Mouse (Mus musculus): Measurements from ENCODE around the gene Zhx3. TPM values are rescaled to one million over a fixed set of nuclear protein-coding genes. Genes with fewer than 3 reads are reported as not detected.

The Zhx3 gene
- polyA plus RNA-seq, 1 experiment from 2014 or later: 14.6 TPM

- no peaks in the 10 kb centered on the region for H3K27me3 ChIP-seq
- ATAC-seq: no peak
- in situ Hi-C loops (cut with MboI; ENCODE audit: low pct_unique_long_range_greater_than_20kb): no loop called here
- CTCF ChIA-PET: interaction anchor here (0.8 to 1.4 kb wide), 3 partner anchors 11 to 161 kb away, joined by 3 to 4 read pairs (median 3); no protein-coding TSS in a partner anchor
- no peak for DNase-seq (ENCODE audit: low read depth, low spot score)
- POLR2A ChIA-PET: no interaction called here
- no peak for TF ChIP-seq CTCF (IDR thresholded peaks at IDR 0.05)
These were observed 148.3 kb downstream of the Zhx3 start for GRCm38 (mm10) chr2:160724536-160724935.

- ATAC-seq (no peak), DNase-seq (ENCODE audit: low read depth, low spot score) (no peak)
- ChIA-PET POLR2A (interaction anchor here (0.7 kb wide), 1 partner anchor 13 kb away, joined by 5 read pairs; no protein-coding TSS in a partner anchor), CTCF (interaction anchor here (0.7 to 1.4 kb wide), 6 partner anchors 10 to 179 kb away, joined by 3 to 4 read pairs (median 3); no protein-coding TSS in a partner anchor)
- no peak for TF ChIP-seq CTCF (IDR thresholded peaks at IDR 0.05)
- H3K27me3 ChIP-seq: no peaks in the 10 kb centered on the region
- in situ Hi-C loops (cut with MboI; ENCODE audit: low pct_unique_long_range_greater_than_20kb): no loop called here
These were observed 149.0 kb downstream of the Zhx3 start for GRCm38 (mm10) chr2:160723613-160724375.

GRCm38 (mm10) chr2:160722714-160723113 lies 150.1 kb downstream of the Zhx3 start:
- in situ Hi-C loops (cut with MboI; ENCODE audit: low pct_unique_long_range_greater_than_20kb): no loop called here
- CTCF ChIA-PET: interaction anchor here (0.7 to 1.1 kb wide), 3 partner anchors 27 to 180 kb away, joined by 3 read pairs; no protein-coding TSS in a partner anchor
- DNase-seq (ENCODE audit: low read depth, low spot score) (no peak), ATAC-seq (no peak)
- no peak for TF ChIP-seq CTCF (IDR thresholded peaks at IDR 0.05)
- POLR2A ChIA-PET: no interaction called here
- no peaks in the 10 kb centered on the region for H3K27me3 ChIP-seq

DNA sequence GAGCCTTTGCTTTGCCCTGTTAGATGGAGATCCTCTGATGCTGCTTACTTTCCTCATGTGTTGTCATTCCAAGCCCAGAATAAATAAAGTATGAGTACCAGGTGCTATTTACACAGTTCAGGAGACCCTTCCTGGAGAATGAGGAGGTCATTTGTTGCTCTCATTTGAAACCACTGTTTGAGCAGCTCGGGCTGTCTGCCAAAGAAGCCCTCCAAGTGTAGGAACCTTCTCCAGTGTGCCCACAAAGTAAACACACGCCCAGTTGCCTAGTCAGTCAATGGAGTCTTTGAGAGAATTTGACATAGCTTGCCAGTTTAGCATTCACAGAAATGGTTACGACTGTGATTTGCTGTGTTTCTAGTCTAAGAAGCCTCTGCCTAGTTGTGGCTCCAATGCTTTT lies 154.0 kb downstream of the Zhx3 start:
- no peaks in the 10 kb centered on the region for H3K27me3 ChIP-seq
- TF ChIP-seq CTCF (IDR thresholded peaks at IDR 0.05): no peak
- POLR2A ChIA-PET: no interaction called here
- DNase-seq (ENCODE audit: low read depth, low spot score) (no peak), ATAC-seq (no peak)
- in situ Hi-C loops (cut with MboI; ENCODE audit: low pct_unique_long_range_greater_than_20kb): loop anchor here (5.0 kb wide), 1 partner anchor 168 kb away; no protein-coding TSS in a partner anchor
- CTCF ChIA-PET: interaction anchor here (1.4 kb wide), 2 partner anchors 11 to 169 kb away, joined by 3 to 4 read pairs; no protein-coding TSS in a partner anchor

- no peak for DNase-seq (ENCODE audit: low read depth, low spot score)
- TF ChIP-seq CTCF (IDR thresholded peaks at IDR 0.05): peak; percentile 81
- ATAC-seq: no peak
- CTCF ChIA-PET: interaction anchor here (1.0 to 1.7 kb wide), 4 partner anchors 9 to 168 kb away, joined by 3 to 10 read pairs (median 6); no protein-coding TSS in a partner anchor
- POLR2A ChIA-PET: no interaction called here
- H3K27me3 ChIP-seq: no peaks in the 10 kb centered on the region
- in situ Hi-C loops (cut with MboI; ENCODE audit: low pct_unique_long_range_greater_than_20kb): loop anchor here (5.0 kb wide), 1 partner anchor 170 kb away; no protein-coding TSS in a partner anchor
These were observed 155.5 kb downstream of the Zhx3 start for GRCm38 (mm10) chr2:160717269-160717668.

DNA sequence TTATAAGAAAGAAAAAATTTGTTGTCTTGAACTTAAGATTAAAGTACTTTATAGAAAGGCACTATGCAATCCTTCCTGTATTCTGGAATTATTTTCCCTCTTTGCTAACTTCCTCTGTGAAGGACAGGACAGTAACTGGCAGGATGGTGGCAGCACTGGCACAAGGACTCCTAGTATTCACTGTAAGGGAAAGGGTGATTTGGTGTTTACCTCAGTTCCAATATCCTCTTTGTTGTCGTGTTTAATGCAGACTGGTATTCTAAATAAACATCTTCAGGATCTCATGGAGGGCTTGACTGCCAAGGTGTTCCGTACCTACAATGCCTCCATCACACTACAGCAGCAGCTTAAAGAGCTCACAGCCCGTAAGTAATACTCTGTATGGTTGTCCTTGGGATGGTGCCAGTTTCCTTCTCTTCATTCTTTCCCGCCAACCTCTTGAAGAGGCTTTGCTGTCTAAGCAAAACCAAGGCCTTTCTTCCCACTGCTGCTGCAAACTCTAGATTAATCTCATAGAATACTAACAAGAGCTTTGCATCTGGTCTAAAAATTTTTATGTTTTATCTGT lies 157.3 kb downstream of the Zhx3 start:
- ChIA-PET CTCF (interaction anchor here (1.2 kb wide), 1 partner anchor 169 kb away, joined by 3 read pairs; no protein-coding TSS in a partner anchor), POLR2A (no interaction called here)
- in situ Hi-C loops (cut with MboI; ENCODE audit: low pct_unique_long_range_greater_than_20kb): loop anchor here (5.0 kb wide), 1 partner anchor 172 kb away; no protein-coding TSS in a partner anchor
- H3K27me3 ChIP-seq: no peaks in the 10 kb centered on the region
- DNase-seq (ENCODE audit: low read depth, low spot score): no peak
- ATAC-seq: no peak
- TF ChIP-seq CTCF (IDR thresholded peaks at IDR 0.05): no peak

GRCm38 (mm10) chr2:160707673-160708072 lies 165.1 kb downstream of the Zhx3 start:
- ATAC-seq: no peak
- TF ChIP-seq CTCF (IDR thresholded peaks at IDR 0.05): no peak
- ChIA-PET CTCF (interaction anchor here (1.1 to 2.0 kb wide), 3 partner anchors 22 to 54 kb away, joined by 3 to 4 read pairs (median 3); no protein-coding TSS in a partner anchor), POLR2A (no interaction called here)
- in situ Hi-C loops (cut with MboI; ENCODE audit: low pct_unique_long_range_greater_than_20kb): no loop called here
- no peak for DNase-seq (ENCODE audit: low read depth, low spot score)
- no peaks in the 10 kb centered on the region for H3K27me3 ChIP-seq

DNA sequence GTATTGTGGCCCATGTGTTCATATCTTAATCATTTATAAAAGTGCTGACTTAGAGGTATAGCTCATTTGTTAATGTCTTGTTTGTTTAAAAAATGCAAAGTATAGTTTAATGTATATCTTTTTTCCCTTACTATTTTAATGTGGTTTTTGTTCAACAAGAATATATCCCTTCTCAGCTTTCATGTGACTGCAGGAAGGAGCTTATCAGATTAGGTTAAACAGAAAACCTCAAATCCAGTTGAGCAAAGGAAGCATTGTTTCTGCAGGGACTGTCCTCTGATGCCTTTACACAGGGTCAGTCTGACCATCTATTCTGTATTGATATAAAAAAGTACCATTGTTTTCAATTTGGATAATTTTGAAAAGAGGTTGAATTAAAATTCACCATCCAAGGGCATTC lies 170.0 kb downstream of the Zhx3 start:
- CTCF ChIA-PET: interaction anchor here (1.0 kb wide), 1 partner anchor 18 kb away, joined by 3 read pairs; no protein-coding TSS in a partner anchor
- ATAC-seq (no peak), DNase-seq (ENCODE audit: low read depth, low spot score) (no peak)
- in situ Hi-C loops (cut with MboI; ENCODE audit: low pct_unique_long_range_greater_than_20kb): no loop called here
- POLR2A ChIA-PET: no interaction called here
- H3K27me3 ChIP-seq: no peaks in the 10 kb centered on the region
- no peak for TF ChIP-seq CTCF (IDR thresholded peaks at IDR 0.05)

DNA sequence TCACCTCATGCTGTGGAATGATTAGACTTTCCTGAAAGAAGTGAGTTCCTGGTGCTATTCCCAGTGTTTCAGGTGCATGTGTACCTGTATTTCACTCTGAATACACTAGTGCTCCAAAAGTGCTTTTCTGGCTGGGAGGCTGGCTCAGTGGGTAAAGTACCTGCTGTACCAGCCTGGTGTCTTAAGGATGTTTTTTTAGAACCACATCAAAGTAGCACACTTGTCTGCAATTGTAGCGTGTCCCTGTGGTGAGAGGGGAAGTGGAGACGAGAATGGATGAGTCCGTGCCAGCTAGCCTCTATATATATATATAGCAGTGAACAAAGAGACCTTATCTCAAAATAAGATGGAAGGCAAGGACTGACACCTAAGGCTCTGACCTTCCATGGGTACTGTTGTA lies 171.2 kb downstream of the Zhx3 start:
- POLR2A ChIA-PET: no interaction called here
- TF ChIP-seq CTCF (IDR thresholded peaks at IDR 0.05): no peak
- no peak for DNase-seq (ENCODE audit: low read depth, low spot score)
- no peaks in the 10 kb centered on the region for H3K27me3 ChIP-seq
- no peak for ATAC-seq
- in situ Hi-C loops (cut with MboI; ENCODE audit: low pct_unique_long_range_greater_than_20kb): no loop called here
- CTCF ChIA-PET: interaction anchor here (0.6 kb wide), 1 partner anchor 936 kb away, joined by 3 read pairs; no protein-coding TSS in a partner anchor

- no peak for ATAC-seq
- in situ Hi-C loops (cut with MboI; ENCODE audit: low pct_unique_long_range_greater_than_20kb): no loop called here
These were observed 172.5 kb downstream of the Zhx3 start for GRCm38 (mm10) chr2:160700271-160700670.

More at GRCm38 (mm10) chr2:160700271-160700670, 172.5 kb downstream of the Zhx3 start:
- TF ChIP-seq CTCF (IDR thresholded peaks at IDR 0.05): no peak
- ChIA-PET POLR2A (no interaction called here), CTCF (interaction anchor here (1.0 to 2.1 kb wide), 4 partner anchors 19 to 241 kb away, joined by 3 to 4 read pairs (median 3); no protein-coding TSS in a partner anchor)
- no peak for DNase-seq (ENCODE audit: low read depth, low spot score)
- no peaks in the 10 kb centered on the region for H3K27me3 ChIP-seq

Other genes starting within 250 kb of the Zhx3 start
- gene Top1, start 227.1 kb downstream of the Zhx3 start, polyA plus RNA-seq (2021): 80.7 TPM
- gene Plcg1, start 141.7 kb downstream of the Zhx3 start, polyA plus RNA-seq (2021): 75.9 TPM
- 2.3 TPM for gene Lpin3, start 7.7 kb upstream of the Zhx3 start, polyA plus RNA-seq (2021)
- gene Emilin3, start 39.3 kb upstream of the Zhx3 start, polyA plus RNA-seq (2021): not detected
- gene Chd6, start 236.1 kb upstream of the Zhx3 start, polyA plus RNA-seq (2021): 23.2 TPM